Mouse (Mus musculus) central nervous system, embryonic 11.5 days (tissue): Measurements from ENCODE around the gene Vmn1r168. TPM values are rescaled to one million over a fixed set of nuclear protein-coding genes. Genes with fewer than 3 reads are reported as not detected.

Experiments used
- polyA plus RNA-seq: library from polyadenylated mRNA; depleted of rRNA; stranded (reverse); fragments of >200 nt; gene quantifications from 2 replicates; pipeline ENCODE4 v1.2.3, GENCODE M21; 2012; rRNA removed

The Vmn1r168 gene
- not detected in 2 replicates for polyA plus RNA-seq

DNA sequence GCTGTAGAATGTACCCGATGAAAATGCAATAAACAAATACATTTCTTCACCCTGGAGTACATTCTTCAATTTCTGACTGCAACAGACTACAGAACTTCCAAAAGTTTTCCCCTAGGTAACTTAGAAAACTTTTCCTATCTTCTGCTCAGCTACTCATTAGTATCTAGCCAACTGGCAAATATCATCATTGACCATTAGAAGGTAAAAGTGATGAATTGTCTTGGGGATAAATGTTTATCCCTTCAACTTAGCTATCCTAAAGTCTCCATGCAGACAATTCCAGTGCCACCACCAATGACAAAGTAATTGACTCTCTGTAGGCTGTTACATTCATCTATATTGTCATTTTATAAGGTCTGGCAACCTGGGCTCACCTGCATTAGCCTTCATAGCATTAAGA is at the start of gene Vmn1r168:
Gene Vmn1r168 (plus strand): TSS at position 301 of the 400 bp plus-strand sequence.

DNA sequence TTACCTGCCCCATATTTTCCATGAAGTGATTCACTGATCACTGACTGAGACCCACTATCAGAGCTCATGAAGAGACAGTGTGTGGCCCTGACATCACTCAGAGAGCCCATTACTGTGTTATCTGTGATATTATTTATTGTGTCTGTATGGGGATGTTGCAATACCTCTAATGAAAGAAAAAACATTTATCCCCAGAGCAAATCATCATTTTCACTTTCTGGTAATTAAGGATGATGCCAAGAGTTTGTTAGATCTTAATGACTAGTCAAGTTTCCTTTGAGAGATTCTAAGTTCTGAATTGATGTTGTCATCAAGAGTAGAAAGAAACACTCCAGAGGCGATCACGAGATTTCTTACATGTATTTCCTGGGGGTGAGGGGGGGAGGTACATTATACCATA is 32.4 kb upstream of the Vmn1r168 start, which contains the start of gene Vmn1r167:
Gene Vmn1r167 (minus strand): TSS at position 101 of the 400 bp plus-strand sequence.

DNA sequence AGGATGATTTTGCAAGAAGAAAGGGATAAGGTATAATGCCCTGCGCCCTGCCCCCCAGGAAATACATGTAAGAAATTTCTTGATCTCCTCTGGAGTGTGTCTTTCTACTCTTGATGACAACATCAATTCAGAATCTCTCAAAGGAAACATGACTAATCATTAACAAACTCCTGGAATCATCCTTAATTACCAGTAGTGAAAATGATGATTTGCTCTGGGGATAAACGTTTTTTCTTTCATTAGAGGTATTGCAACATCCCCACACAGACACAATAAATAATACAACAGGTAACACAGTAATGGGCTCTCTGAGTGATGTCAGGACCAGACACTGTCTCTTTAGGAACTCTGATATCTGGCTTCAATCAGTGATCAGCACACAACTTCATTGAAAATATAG is 35.7 kb downstream of the Vmn1r168 start, which contains the start of gene Vmn1r169:
Gene Vmn1r169 (plus strand): TSS at position 301 of the 400 bp plus-strand sequence.

Other genes starting within 250 kb of the Vmn1r168 start
- gene Nlrp4e, start 238.5 kb upstream of the Vmn1r168 start, polyA plus RNA-seq, result not detected in 2 replicates
- not detected in 2 replicates for gene Nlrp5, start 153.8 kb upstream of the Vmn1r168 start, polyA plus RNA-seq
- not detected in 2 replicates for gene Vmn1r167, start 32.5 kb upstream of the Vmn1r168 start, polyA plus RNA-seq
- not detected in 2 replicates for gene Vmn1r169, start 35.8 kb downstream of the Vmn1r168 start, polyA plus RNA-seq
- gene Vmn1r170, start 66.4 kb downstream of the Vmn1r168 start, polyA plus RNA-seq, result not detected in 2 replicates
- not detected in 2 replicates for gene Vmn1r171, start 91.0 kb downstream of the Vmn1r168 start, polyA plus RNA-seq
- not detected in 2 replicates for gene Vmn1r172, start 118.6 kb downstream of the Vmn1r168 start, polyA plus RNA-seq
- not detected in 2 replicates for gene Vmn1r173, start 161.0 kb downstream of the Vmn1r168 start, polyA plus RNA-seq
- not detected in 2 replicates for gene Vmn1r174, start 212.5 kb downstream of the Vmn1r168 start, polyA plus RNA-seq